Mouse (Mus musculus) forebrain, embryonic 11.5 days (tissue): ENCODE data around the gene Jup. TPM values are rescaled to one million over a fixed set of nuclear protein-coding genes. Genes with fewer than 3 reads are reported as not detected.

Source experiments
- ATAC-seq: fragments of 200-750 bp; cut with Nextera tagmentation; replicated peaks from 2 replicates; pipeline ENCODE4 v1.8.0; 2017; ENCODE audit warnings: moderate TSS enrichment; ENCODE audit not compliant: low FRiP score
- DNase-seq: peaks from one replicate; pipeline ENCODE4 v3.0.0-alpha.2; 2017; ENCODE audit warnings: low spot score
- H3K27ac ChIP-seq: fragments of 300-500 bp; sonication (generic); 2 replicates; pipeline ENCODE4 v1.5.1; 2014; ENCODE audit warnings: low read depth, low read length
- H3K27me3 ChIP-seq: fragments of 300-500 bp; sonication (generic); 2 replicates; pipeline ENCODE4 v1.6.1; 2014; ENCODE audit warnings: mild to moderate bottlenecking, low read length, mixed read lengths; ENCODE audit not compliant: control insufficient read depth, insufficient read depth
- H3K36me3 ChIP-seq: fragments of 300-500 bp; sonication (generic); 2 replicates; pipeline ENCODE4 v1.6.1; 2014; ENCODE audit warnings: mild to moderate bottlenecking, low read length, moderate library complexity, mixed read lengths; ENCODE audit not compliant: control insufficient read depth, insufficient read depth
- H3K4me1 ChIP-seq: fragments of 300-500 bp; sonication (generic); replicated peaks from 2 replicates; pipeline ENCODE4 v1.6.1; 2014; ENCODE audit warnings: low read length, mixed read lengths; ENCODE audit not compliant: control insufficient read depth, insufficient read depth
- H3K4me2 ChIP-seq: fragments of 300-500 bp; sonication (generic); 2 replicates; pipeline ENCODE4 v1.6.1; 2014; ENCODE audit warnings: low read depth, mild to moderate bottlenecking, low read length, moderate library complexity, mixed read lengths; ENCODE audit not compliant: severe bottlenecking
- H3K4me3 ChIP-seq: fragments of 300-500 bp; sonication (generic); 2 replicates; pipeline ENCODE4 v1.5.1; 2014; ENCODE audit warnings: low read depth, low read length
- H3K9ac ChIP-seq: fragments of 300-500 bp; sonication (generic); 2 replicates; pipeline ENCODE4 v1.6.1; 2014; ENCODE audit warnings: low read length
- H3K9me3 ChIP-seq: fragments of 300-500 bp; sonication (generic); 2 replicates; pipeline ENCODE4 v1.6.1; 2016; ENCODE audit warnings: low read length, mixed read lengths; ENCODE audit not compliant: control insufficient read depth
- WGBS: fragments of 180-500 bp; shearing (Covaris S2); extraction: QIAGEN DNeasy Blood & Tissue Kit; methylation state at CpG from one replicate; pipeline ENCODE4 v1.1.7; 2014; 5-methylcytosine and 5-hydroxymethylcytosine counted together
- polyA plus RNA-seq: library from polyadenylated mRNA; unstranded; fragments of >200 nt; fragmentation: Nextera tagmentation; extraction: Ambion mirVana; gene quantifications from 2 replicates; pipeline ENCODE4 v1.2.1, GENCODE M21; 2014

Gene Jup
- polyA plus RNA-seq, 1 experiment from 2014 or later: 35.5 TPM

DNA sequence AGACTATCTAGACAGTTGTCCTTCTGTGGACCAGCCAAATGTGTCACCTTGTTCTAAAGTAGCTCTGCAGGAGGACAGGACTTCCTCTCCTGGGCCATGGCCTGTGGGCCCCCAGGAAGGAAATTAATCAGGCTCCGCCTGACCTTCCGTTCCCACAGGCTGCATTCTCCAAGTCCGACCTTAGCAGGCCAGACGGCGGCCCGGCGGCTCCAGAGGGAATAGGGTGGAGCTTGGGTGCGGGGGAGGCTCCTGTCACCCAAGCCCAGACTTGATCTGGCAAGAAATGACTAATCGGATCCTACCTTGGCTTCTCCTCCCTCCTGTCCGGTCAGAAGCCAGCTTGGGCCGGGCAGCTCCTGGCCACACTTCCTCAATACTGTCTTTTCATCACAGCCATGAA is 2.4 kb downstream of the Jup start:
- no peak overlapping the region for H3K9ac ChIP-seq
- no peaks in the 10 kb centered on the region for H3K36me3 ChIP-seq
- H3K27me3 ChIP-seq: peaks cover 19% of the 10 kb centered on the region
- H3K4me1 ChIP-seq: peaks cover 3% of the 10 kb centered on the region; the same call in 1 of the 2 replicates
- H3K4me3 ChIP-seq: no peak overlapping the region
- DNase-seq (no peak), ATAC-seq (no peak)
- H3K27ac ChIP-seq: no peak overlapping the region
- WGBS: 38% methylated on average over 11 of the region's 11 CpGs
- no peak overlapping the region; the same call in 1 of the 2 replicates for H3K4me2 ChIP-seq
- H3K9me3 ChIP-seq: no peaks in the 10 kb centered on the region

DNA sequence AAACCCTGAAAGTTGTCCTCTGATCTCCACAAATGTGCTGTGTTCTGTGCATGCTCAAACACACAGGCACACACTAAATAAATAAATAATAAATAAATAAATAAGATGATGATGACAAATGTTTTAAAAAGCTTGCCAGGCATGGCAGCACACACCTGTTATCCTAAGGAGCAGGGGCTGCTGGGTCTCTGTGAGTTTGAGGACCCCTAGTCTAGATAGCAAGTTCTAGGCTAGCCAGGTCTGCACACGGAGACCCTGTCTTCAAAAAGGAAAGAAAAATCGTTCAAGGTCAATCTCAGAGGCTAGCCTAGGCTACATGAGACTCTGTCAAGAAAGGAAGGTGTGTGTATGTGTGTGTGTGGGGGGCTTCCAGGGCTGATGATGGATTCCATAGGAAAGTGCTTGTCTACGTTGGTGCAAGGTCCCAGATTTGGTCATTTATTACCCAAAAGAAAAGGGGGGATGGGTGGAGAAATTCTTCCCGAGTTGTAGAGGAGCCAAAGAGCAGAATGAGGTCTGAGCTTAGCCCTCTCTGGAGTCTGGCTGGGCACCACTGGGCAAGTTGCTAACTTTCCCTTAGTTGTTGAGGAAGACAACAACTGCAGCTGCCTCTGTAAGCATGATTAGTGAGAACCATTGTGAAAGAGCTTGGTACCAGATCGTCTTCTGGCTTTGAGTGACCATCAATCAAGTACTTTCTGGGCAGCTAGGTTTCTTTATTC is 3.0 kb downstream of the Jup start:
- no peak overlapping the region for H3K4me3 ChIP-seq
- peaks cover 3% of the 10 kb centered on the region; the same call in 1 of the 2 replicates for H3K4me1 ChIP-seq
- H3K9me3 ChIP-seq: no peaks in the 10 kb centered on the region
- H3K9ac ChIP-seq: no peak overlapping the region
- ATAC-seq: no peak
- no peak overlapping the region for H3K27ac ChIP-seq
- WGBS: 76% methylated on average over 5 of the region's 5 CpGs
- no peaks in the 10 kb centered on the region for H3K36me3 ChIP-seq
- no peak overlapping the region for H3K4me2 ChIP-seq
- peaks cover 19% of the 10 kb centered on the region for H3K27me3 ChIP-seq
- DNase-seq: no peak

DNA sequence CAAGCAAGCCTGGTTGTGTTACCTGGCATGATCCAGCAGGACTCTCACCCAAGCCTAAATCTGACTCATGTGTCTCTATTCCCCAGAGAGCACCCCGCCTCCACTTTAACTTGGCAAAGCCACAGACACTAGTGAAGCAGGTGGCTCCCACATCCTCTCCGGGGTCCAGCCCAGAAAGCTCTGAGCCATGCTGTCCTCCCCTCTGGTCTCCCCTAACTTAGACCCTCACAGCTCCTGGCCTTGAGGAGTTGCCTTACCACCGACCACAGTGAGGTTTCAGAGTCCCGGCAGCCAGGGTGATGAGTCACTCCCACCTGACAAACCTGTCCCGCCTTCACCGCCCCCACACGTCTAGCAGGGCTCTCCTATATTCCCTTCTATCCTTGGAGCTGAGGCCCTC is 3.8 kb downstream of the Jup start:
- no peaks in the 10 kb centered on the region for H3K9me3 ChIP-seq
- H3K4me1 ChIP-seq: peaks cover 3% of the 10 kb centered on the region; the same call in 1 of the 2 replicates
- 82% methylated on average over 7 of the region's 7 CpGs for WGBS

DNA sequence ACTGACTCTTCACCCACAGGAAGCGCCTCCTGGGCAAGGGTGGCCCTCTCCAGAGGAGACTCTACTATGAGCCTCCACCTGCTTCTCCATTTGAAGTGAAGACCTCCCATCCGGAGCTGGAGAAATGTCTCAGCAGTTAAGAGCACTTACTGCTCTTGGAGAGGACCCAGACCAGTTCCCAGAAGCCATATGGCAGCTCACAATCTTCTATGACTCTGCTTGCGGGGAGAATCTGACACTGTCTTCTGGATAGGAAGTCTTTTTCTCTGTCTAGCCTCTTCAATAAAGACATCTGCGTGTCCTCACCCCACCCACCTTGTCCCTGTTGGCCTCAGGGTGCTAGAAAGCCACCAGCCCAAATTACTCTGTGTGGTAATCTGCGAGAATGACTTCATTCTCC is 4.6 kb downstream of the Jup start:
- Histone ChIP-seq H3K9me3 (no peaks in the 10 kb centered on the region), H3K9ac (no peak overlapping the region), H3K27me3 (peaks cover 19% of the 10 kb centered on the region), H3K36me3 (no peaks in the 10 kb centered on the region), H3K27ac (no peak overlapping the region), H3K4me1 (peaks cover 3% of the 10 kb centered on the region; the same call in 1 of the 2 replicates), H3K4me3 (no peak overlapping the region), H3K4me2 (no peak overlapping the region)
- 96% methylated on average over 5 of the region's 5 CpGs for WGBS
- DNase-seq: no peak
- ATAC-seq: no peak

More for the DNA sequence above, 3.8 kb downstream of the Jup start:
- Histone ChIP-seq H3K27ac (no peak overlapping the region), H3K36me3 (no peaks in the 10 kb centered on the region), H3K9ac (no peak overlapping the region), H3K4me2 (no peak overlapping the region), H3K27me3 (peaks cover 19% of the 10 kb centered on the region), H3K4me3 (no peak overlapping the region)
- DNase-seq (no peak), ATAC-seq (no peak)

- no peak overlapping the region for H3K9ac ChIP-seq
- WGBS: 62% methylated on average over 7 of the region's 7 CpGs
- no peak overlapping the region for H3K4me2 ChIP-seq
- no peaks in the 10 kb centered on the region for H3K36me3 ChIP-seq
- H3K4me1 ChIP-seq: peaks cover 3% of the 10 kb centered on the region; the same call in 1 of the 2 replicates
- H3K9me3 ChIP-seq: no peaks in the 10 kb centered on the region
- DNase-seq: no peak
- H3K27ac ChIP-seq: no peak overlapping the region
- ATAC-seq: no peak
- peaks cover 18% of the 10 kb centered on the region for H3K27me3 ChIP-seq
- no peak overlapping the region for H3K4me3 ChIP-seq
These were observed 5.6 kb downstream of the Jup start for GRCm38 (mm10) chr11:100391884-100392345.

DNA sequence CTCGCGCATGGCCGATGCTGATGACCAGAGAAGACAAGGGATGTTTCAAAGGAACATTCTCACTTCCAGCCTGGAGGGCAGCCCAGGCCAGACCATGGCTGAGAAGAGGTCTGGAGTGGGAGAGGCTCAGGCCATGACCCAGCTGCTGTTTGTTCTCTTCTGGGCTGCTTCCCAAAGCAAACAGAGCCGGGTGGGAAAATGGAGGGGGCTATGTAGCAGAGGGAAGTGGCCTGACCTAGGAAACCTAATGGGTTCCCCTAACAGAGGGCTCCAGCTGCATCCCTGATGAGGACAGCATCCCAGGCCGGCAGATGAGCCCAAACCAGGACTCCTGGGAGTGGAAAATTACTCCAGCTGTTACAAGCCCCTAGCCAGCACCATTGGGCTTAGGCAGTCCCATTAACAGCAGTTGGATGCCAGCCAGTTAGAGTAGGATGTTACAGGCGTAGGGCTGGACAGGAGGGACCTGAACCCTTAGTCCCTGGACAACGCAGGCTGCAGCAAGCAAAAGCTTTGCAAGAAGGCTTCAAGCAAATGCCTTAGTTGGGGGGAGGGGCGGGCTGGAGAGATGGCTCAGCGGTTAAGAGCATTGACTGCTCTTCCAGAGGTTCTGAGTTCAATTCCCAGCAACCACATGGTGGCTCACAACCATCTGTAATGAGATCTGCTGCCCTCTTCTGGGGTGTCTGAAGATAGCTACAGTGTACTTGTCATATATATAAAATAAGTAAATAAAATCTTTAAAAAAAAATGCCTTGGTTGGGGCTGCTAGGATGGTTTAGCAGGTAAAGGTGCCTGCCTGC is 6.3 kb downstream of the Jup start:
- Histone ChIP-seq H3K36me3 (no peaks in the 10 kb centered on the region), H3K27me3 (peaks cover 12% of the 10 kb centered on the region), H3K9ac (no peak overlapping the region), H3K4me3 (no peak overlapping the region), H3K9me3 (no peaks in the 10 kb centered on the region), H3K4me1 (peaks cover 1% of the 10 kb centered on the region; the same call in 1 of the 2 replicates), H3K27ac (no peak overlapping the region), H3K4me2 (no peak overlapping the region)
- ATAC-seq (no peak), DNase-seq (no peak)
- 79% methylated on average over 9 of the region's 9 CpGs for WGBS

DNA sequence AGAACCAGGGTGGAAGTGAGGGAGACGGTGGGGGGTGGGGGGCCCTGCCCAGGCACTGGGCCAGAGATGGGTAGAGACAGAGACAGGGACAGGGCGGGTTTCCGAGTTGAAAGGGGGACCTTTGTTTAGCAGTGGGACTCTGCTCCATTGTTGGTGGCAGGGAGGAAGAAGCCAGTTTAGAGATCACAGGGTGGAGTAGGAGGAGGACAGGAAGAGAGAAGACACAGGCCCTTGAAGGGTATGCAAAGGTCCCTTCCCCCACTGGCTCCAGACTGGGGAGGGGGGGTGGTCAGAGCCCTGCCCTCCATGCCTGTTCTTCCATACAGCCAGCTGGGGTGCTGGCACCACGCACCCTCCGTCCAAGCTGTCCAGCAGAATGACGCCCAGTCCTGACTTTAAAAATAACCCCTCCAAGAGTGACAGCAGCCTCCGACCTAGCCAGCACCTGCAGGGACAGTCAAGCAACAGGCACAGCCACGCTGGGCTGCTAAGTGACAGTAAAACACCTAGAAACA is 7.6 kb downstream of the Jup start:
- WGBS: 46% methylated on average over 8 of the region's 8 CpGs
- Histone ChIP-seq H3K4me3 (no peak overlapping the region), H3K4me2 (no peak overlapping the region), H3K36me3 (no peaks in the 10 kb centered on the region), H3K9ac (no peak overlapping the region), H3K27ac (no peak overlapping the region), H3K27me3 (no peaks in the 10 kb centered on the region), H3K9me3 (no peaks in the 10 kb centered on the region), H3K4me1 (no peaks in the 10 kb centered on the region)
- DNase-seq (no peak), ATAC-seq (no peak)

DNA sequence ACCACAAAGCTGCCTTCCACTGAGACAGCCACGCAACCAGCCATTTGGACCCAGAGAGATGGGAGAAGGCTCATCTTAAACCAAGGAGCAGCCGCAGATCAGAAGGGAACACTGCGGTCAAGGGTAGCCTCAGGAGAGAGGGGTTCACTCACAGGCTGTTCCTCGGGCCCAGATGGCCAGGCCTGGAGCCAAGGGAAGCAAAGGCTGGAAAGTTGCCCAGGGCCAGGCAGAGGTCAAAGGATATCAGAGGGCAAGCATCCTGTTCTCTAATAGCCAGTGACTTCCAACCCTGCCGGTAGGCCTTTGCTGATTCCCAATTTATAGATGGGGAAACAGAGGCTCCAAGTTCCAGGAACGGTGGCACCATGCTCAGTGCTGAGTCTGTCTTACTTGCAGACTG is 9.0 kb downstream of the Jup start:
- H3K27me3 ChIP-seq: no peaks in the 10 kb centered on the region
- H3K27ac ChIP-seq: no peak overlapping the region
- no peak overlapping the region for H3K9ac ChIP-seq
- no peak overlapping the region for H3K4me2 ChIP-seq
- 93% methylated on average over 6 of the region's 6 CpGs for WGBS
- DNase-seq (no peak), ATAC-seq (no peak)
- no peak overlapping the region for H3K4me3 ChIP-seq
- no peaks in the 10 kb centered on the region for H3K36me3 ChIP-seq
- no peaks in the 10 kb centered on the region for H3K9me3 ChIP-seq
- H3K4me1 ChIP-seq: no peaks in the 10 kb centered on the region
